Comparison of ENCODE assay signal across 8 mouse cellular contexts in the genomic region with DNA sequence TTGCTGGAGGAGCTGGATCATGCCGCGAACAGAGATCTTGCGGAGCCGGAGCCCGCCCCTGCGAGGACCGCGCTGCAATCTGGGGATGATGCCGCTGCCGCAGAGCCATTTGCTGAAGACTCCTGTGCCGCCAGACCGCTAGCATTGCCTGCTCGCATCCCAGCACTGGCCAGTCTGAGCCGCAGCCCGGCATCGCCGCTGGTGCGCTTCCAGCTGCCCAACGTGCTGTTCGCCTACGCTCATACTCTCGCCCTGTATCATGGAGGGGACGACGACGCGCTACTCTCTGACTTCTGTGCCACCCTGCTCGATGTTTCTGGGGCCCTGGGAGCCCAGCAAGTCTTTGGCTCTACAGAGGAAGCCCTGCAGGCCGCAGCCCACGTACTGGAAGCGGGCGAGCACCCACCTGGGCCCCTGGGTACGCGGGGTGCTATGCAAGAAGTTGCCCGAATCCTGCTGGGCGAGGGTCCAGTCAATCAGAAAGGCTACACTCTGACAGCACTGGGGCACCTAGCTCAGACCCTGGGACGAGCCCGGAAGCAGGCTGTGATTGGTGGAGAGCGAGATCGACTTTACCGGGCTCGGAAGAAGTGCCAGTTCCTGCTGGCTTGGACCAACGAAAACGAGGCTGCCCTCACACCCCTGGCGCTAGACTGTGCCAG. TPM values are rescaled to one million over a fixed set of nuclear protein-coding genes. Genes with fewer than 3 reads are reported as not detected.
DNase-seq lines count a peak whose midpoint lies in the region; ATAC-seq lines count a peak whose summit lies in the region.

No protein-coding gene starts in this region.

- no peaks in the 10 kb centered on the region for H3K27me3 ChIP-seq in forebrain, embryonic 14.5 days (replicated peaks; ENCODE audit: control insufficient read depth, insufficient read depth, low read length)
- no peaks in the 10 kb centered on the region for H3K27me3 ChIP-seq in kidney, embryonic 14.5 days (ENCODE audit: control insufficient read depth, insufficient read depth, low read length)
- no peaks in the 10 kb centered on the region for H3K27me3 ChIP-seq in lung, embryonic 16.5 days (ENCODE audit: control insufficient read depth, insufficient read depth, low read depth, low read length)

- no peak for ATAC-seq in forebrain, embryonic 14.5 days
- ATAC-seq in kidney, embryonic 14.5 days (ENCODE audit: low FRiP score, low TSS enrichment) = no peak
- no peak for ATAC-seq in lung, embryonic 16.5 days (ENCODE audit: low read depth)
- ATAC-seq in neutrophil, adult 5-6 weeks (ENCODE audit: extremely low read depth, insufficient number of reproducible peaks, low FRiP score, poor library complexity, severe bottlenecking) = peak; percentile 11; the same call in 1 of the 2 replicates
- no peak for ATAC-seq in frontal cortex, adult (ENCODE audit: low TSS enrichment)

- peak overlapping the region; percentile 100 for H3K4me2 ChIP-seq in forebrain, embryonic 14.5 days (ENCODE audit: low read length)
- H3K4me2 ChIP-seq in kidney, embryonic 14.5 days (replicated peaks; ENCODE audit: low read depth, low read length) = peak overlapping the region; percentile 100
- H3K4me2 ChIP-seq in lung, embryonic 16.5 days (ENCODE audit: low read depth, low read length) = peak overlapping the region; percentile 83

- H3K27ac ChIP-seq in forebrain, embryonic 14.5 days (ENCODE audit: low read depth, low read length) = peak overlapping the region; percentile 92
- H3K27ac ChIP-seq in kidney, embryonic 14.5 days (ENCODE audit: low read depth, low read length) = peak overlapping the region; percentile 96
- H3K27ac ChIP-seq in lung, embryonic 16.5 days (ENCODE audit: low read length) = peak overlapping the region; percentile 88

- H3K9ac ChIP-seq in forebrain, embryonic 14.5 days (ENCODE audit: low read length) = peak overlapping the region; percentile 95
- H3K9ac ChIP-seq in kidney, embryonic 14.5 days (ENCODE audit: low read depth, low read length) = peak overlapping the region; percentile 95
- H3K9ac ChIP-seq in lung, embryonic 16.5 days (ENCODE audit: low read length) = peak overlapping the region; percentile 93

- peak overlapping the region; percentile 82 for H3K4me3 ChIP-seq in forebrain, embryonic 14.5 days (ENCODE audit: low read depth, low read length)
- H3K4me3 ChIP-seq in kidney, embryonic 14.5 days (ENCODE audit: low read length) = peak overlapping the region; percentile 90
- peak overlapping the region; percentile 89 for H3K4me3 ChIP-seq in lung, embryonic 16.5 days (ENCODE audit: low read length)

- peak; percentile 26 to 43 for DNase-seq in left cerebral cortex, adult 18-20 months (ENCODE audit: low spot score in 2 of 2)
- no peak for DNase-seq in left cerebral cortex, adult 11 months (ENCODE audit: low spot score)
- peak; percentile 53 to 65 for DNase-seq in adrenal gland, postnatal 36 days
- DNase-seq in forebrain, embryonic 14.5 days (ENCODE audit: low spot score) = peak; percentile 12

- 2% methylated on average over 44 of the region's 44 CpGs for WGBS in forebrain, embryonic 14.5 days
- WGBS in kidney, embryonic 14.5 days = 1% methylated on average over 44 of the region's 44 CpGs
- under 1% methylated on average over 44 of the region's 44 CpGs for WGBS in lung, embryonic 16.5 days

- H3K9me3 ChIP-seq in forebrain, embryonic 14.5 days (replicated peaks; ENCODE audit: control insufficient read depth, low read length) = no peaks in the 10 kb centered on the region
- no peaks in the 10 kb centered on the region for H3K9me3 ChIP-seq in kidney, embryonic 14.5 days (ENCODE audit: control insufficient read depth, low read length)
- H3K9me3 ChIP-seq in lung, embryonic 16.5 days (ENCODE audit: control insufficient read depth, low read length) = no peaks in the 10 kb centered on the region

- H3K4me1 ChIP-seq in forebrain, embryonic 14.5 days (ENCODE audit: control insufficient read depth, insufficient read depth, low read length) = peaks cover 26% of the 10 kb centered on the region
- H3K4me1 ChIP-seq in kidney, embryonic 14.5 days (ENCODE audit: control insufficient read depth, insufficient read depth, low read length) = peaks cover 19% of the 10 kb centered on the region
- peaks cover 22% of the 10 kb centered on the region for H3K4me1 ChIP-seq in lung, embryonic 16.5 days (replicated peaks; ENCODE audit: control insufficient read depth, insufficient read depth, low read length)

- H3K36me3 ChIP-seq in forebrain, embryonic 14.5 days (ENCODE audit: control insufficient read depth, insufficient read depth, low read length) = peaks cover 15% of the 10 kb centered on the region; the same call in 1 of the 2 replicates
- peaks cover 15% of the 10 kb centered on the region for H3K36me3 ChIP-seq in kidney, embryonic 14.5 days (ENCODE audit: control insufficient read depth, insufficient read depth, low read length)
- 0 out of 2 replicates have a peak, but pooled peaks cover 9% of the 10 kb centered on the region for H3K36me3 ChIP-seq in lung, embryonic 16.5 days (ENCODE audit: control insufficient read depth, insufficient read depth, low read length)

RNA-seq across cellular contexts. Expression of a gene that starts 0.8 kb away (rescaled TPM):
- total RNA-seq in left cerebral cortex, adult 18-20 months (2021) = 10 to 100 TPM; 32.2 to 35.0 TPM
- 10 to 100 TPM; 29.7 to 34.8 TPM for total RNA-seq in adrenal gland, postnatal 36 days (2021)
- polyA plus RNA-seq in forebrain, embryonic 14.5 days (2014; fragmentation: Nextera tagmentation; extraction: Ambion mirVana) = 38.2 and 40.5 TPM in 2 replicates
- polyA plus RNA-seq in kidney, embryonic 14.5 days (2014; fragmentation: Nextera tagmentation; extraction: Ambion mirVana) = 38.6 and 44.4 TPM in 2 replicates
- polyA plus RNA-seq in lung, embryonic 16.5 days (2015; fragmentation: Nextera tagmentation; extraction: Ambion mirVana) = 26.2 and 28.6 TPM in 2 replicates
- 18.4 and 20.3 TPM in 2 replicates for total RNA-seq in neutrophil, adult 5-6 weeks (2017)

RNA-seq across cellular contexts. Expression of a gene that starts 4.1 kb away (rescaled TPM):
- 100 to 1,000 TPM; 717 to 762 TPM for total RNA-seq in left cerebral cortex, adult 18-20 months (2021)
- total RNA-seq in adrenal gland, postnatal 36 days (2021) = 1,000 to 10,000 TPM; 1,081 to 1,082 TPM
- 626 and 785 TPM in 2 replicates for polyA plus RNA-seq in forebrain, embryonic 14.5 days (2014; fragmentation: Nextera tagmentation; extraction: Ambion mirVana)
- 839 and 1,033 TPM in 2 replicates for polyA plus RNA-seq in kidney, embryonic 14.5 days (2014; fragmentation: Nextera tagmentation; extraction: Ambion mirVana)
- 757 and 774 TPM in 2 replicates for polyA plus RNA-seq in lung, embryonic 16.5 days (2015; fragmentation: Nextera tagmentation; extraction: Ambion mirVana)
- 2,994 and 3,021 TPM in 2 replicates for total RNA-seq in neutrophil, adult 5-6 weeks (2017)

RNA-seq across cellular contexts. Expression of a gene that starts 4.2 kb away (rescaled TPM):
- 10 to 100 TPM; 42.5 to 51.3 TPM for total RNA-seq in left cerebral cortex, adult 18-20 months (2021)
- 10 to 100 TPM; 58.2 to 58.6 TPM for total RNA-seq in adrenal gland, postnatal 36 days (2021)
- 82.8 and 85.5 TPM in 2 replicates for polyA plus RNA-seq in forebrain, embryonic 14.5 days (2014; fragmentation: Nextera tagmentation; extraction: Ambion mirVana)
- polyA plus RNA-seq in kidney, embryonic 14.5 days (2014; fragmentation: Nextera tagmentation; extraction: Ambion mirVana) = 77.3 and 89.5 TPM in 2 replicates
- polyA plus RNA-seq in lung, embryonic 16.5 days (2015; fragmentation: Nextera tagmentation; extraction: Ambion mirVana) = 72.9 and 74.6 TPM in 2 replicates
- total RNA-seq in neutrophil, adult 5-6 weeks (2017) = 28.7 and 29.2 TPM in 2 replicates

RNA-seq across cellular contexts. Expression of a gene that starts 6.4 kb away (rescaled TPM):
- total RNA-seq in left cerebral cortex, adult 18-20 months (2021) = 10 to 100 TPM; 25.1 to 25.2 TPM
- 10 to 100 TPM; 22.9 to 42.0 TPM for total RNA-seq in adrenal gland, postnatal 36 days (2021)
- polyA plus RNA-seq in forebrain, embryonic 14.5 days (2014; fragmentation: Nextera tagmentation; extraction: Ambion mirVana) = 32.6 and 35.6 TPM in 2 replicates
- 22.1 and 24.6 TPM in 2 replicates for polyA plus RNA-seq in kidney, embryonic 14.5 days (2014; fragmentation: Nextera tagmentation; extraction: Ambion mirVana)
- 12.1 and 19.6 TPM in 2 replicates for polyA plus RNA-seq in lung, embryonic 16.5 days (2015; fragmentation: Nextera tagmentation; extraction: Ambion mirVana)
- 5.6 and 8.1 TPM in 2 replicates for total RNA-seq in neutrophil, adult 5-6 weeks (2017)

RNA-seq across cellular contexts. Expression of a gene that starts 15.3 kb away (rescaled TPM):
- 10 to 100 TPM; 78.5 to 94.4 TPM for total RNA-seq in left cerebral cortex, adult 18-20 months (2021)
- 10 to 100 TPM; 51.9 to 59.8 TPM for total RNA-seq in adrenal gland, postnatal 36 days (2021)
- polyA plus RNA-seq in forebrain, embryonic 14.5 days (2014; fragmentation: Nextera tagmentation; extraction: Ambion mirVana) = 59.5 and 73.9 TPM in 2 replicates
- 60.8 and 75.0 TPM in 2 replicates for polyA plus RNA-seq in kidney, embryonic 14.5 days (2014; fragmentation: Nextera tagmentation; extraction: Ambion mirVana)
- polyA plus RNA-seq in lung, embryonic 16.5 days (2015; fragmentation: Nextera tagmentation; extraction: Ambion mirVana) = 67.4 and 77.5 TPM in 2 replicates
- total RNA-seq in neutrophil, adult 5-6 weeks (2017) = 67.0 and 73.7 TPM in 2 replicates
